Mouse (Mus musculus) heart, postnatal 0 days (tissue): ENCODE data around the gene Ccdc130.

Source experiments
- CTCF ChIP-seq: IDR thresholded peaks from 2 replicates; pipeline ENCODE4 v1.5.1; 2016; ENCODE audit warnings: antibody characterized with exemption, control low read depth, low read depth
- EP300 ChIP-seq: IDR thresholded peaks from 2 replicates; pipeline ENCODE4 v1.6.1; 2016; ENCODE audit warnings: antibody characterized with exemption, low read depth

DNA sequence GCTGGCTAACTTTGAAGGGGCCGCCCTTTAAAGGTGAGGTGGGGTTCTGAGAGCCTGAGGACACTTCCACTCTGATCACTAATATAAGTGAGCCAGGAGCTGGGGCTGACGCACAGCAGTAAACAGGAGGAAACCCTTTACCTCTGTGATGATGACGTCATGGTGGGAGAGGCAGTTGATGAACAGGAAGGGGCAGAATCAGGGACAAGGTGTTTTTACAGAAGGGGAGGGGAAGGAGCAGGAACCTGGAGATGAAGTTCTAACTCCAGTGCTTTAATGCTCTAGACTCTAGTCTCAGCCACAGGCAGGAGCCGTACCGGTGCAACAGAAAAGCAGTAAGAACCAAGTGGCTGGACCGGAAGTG, 13.7 kb downstream of the Ccdc130 start:
- TF ChIP-seq CTCF = no peak
- TF ChIP-seq EP300 = no peak
